ENCODE assay signal across 8 mouse cellular contexts in the genomic region with DNA sequence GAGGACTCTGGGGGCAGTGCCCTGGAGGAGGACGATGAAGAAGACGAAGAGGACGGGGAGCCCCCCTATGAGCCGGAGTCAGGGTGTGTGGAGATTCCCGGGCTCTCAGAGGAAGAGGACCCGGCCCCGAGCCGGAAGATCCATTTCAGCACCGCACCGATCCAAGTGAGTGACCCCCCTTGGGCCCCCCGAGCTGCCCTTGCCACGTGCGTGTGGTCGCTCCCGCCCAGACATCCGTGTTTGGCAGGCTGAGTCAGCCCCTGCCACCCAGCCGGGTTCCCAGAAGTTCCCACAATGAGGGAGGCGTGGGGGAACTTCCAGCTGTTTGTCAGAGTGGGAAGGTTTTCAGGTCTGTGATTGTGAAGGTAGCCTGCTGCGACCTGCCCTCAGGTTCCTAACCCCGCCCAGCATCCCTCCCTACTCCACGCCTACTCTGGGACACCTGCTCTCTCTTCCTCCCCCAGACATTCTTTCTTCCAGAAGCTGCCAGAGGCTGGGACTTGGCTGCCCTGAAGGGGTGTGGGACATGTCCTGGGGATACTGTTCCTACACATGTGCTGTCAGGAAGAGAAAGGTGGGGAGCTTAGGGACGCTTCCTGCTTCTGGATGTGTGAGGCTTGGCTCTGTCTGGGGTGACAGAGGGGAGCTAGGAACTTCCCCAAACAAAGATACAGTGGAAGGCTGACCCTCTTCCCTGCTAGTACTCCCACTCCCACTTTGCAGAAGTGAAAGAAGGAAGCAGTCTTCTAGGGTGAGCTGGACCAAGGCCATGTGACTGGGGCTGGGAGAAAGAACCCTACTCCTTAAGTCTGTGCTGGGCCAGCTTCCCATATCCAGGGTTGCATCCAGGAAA. TPM values are rescaled to one million over a fixed set of nuclear protein-coding genes. Genes with fewer than 3 reads are reported as not detected.
DNase-seq lines count a peak whose midpoint lies in the region; ATAC-seq lines count a peak whose summit lies in the region.

No protein-coding gene starts in this region.

- peak overlapping the region; percentile 100 for H3K4me2 ChIP-seq in limb, embryonic 13.5 days (replicated peaks)
- H3K4me2 ChIP-seq in midbrain, embryonic 14.5 days (ENCODE audit: low read length) = peak overlapping the region; percentile 97

- DNase-seq in cerebellum, adult 9-11 months = peak; percentile 72
- no peak for DNase-seq in cerebellum, adult 9-10 months
- peak; percentile 21 for DNase-seq in T-cell, adult 2 months (ENCODE audit: low spot score)
- peak; percentile 72 for DNase-seq in fat pad, adult 2 months (ENCODE audit: extremely low read depth, low read depth, low spot score)
- DNase-seq in hindbrain, embryonic 10.5 days (ENCODE audit: low spot score) = peak; percentile 35
- DNase-seq in midbrain, embryonic 14.5 days = no peak
- peak; percentile 58 for DNase-seq in urinary bladder, adult 2 months (ENCODE audit: low spot score)

- WGBS in hindbrain, embryonic 10.5 days = 2% methylated on average over 22 of the region's 22 CpGs
- under 1% methylated on average over 22 of the region's 22 CpGs for WGBS in limb, embryonic 13.5 days
- WGBS in midbrain, embryonic 14.5 days = 1% methylated on average over 22 of the region's 22 CpGs

- peak overlapping the region; percentile 92 for H3K9ac ChIP-seq in limb, embryonic 13.5 days
- peak overlapping the region; percentile 97 for H3K9ac ChIP-seq in midbrain, embryonic 14.5 days (replicated peaks; ENCODE audit: low read length)

- no peak for ATAC-seq in limb, embryonic 13.5 days (ENCODE audit: low FRiP score, low read depth)
- no peak for ATAC-seq in midbrain, embryonic 14.5 days (ENCODE audit: low FRiP score, low TSS enrichment)

- H3K4me3 ChIP-seq in hindbrain, embryonic 10.5 days = peak overlapping the region; percentile 96
- peak overlapping the region; percentile 94 for H3K4me3 ChIP-seq in limb, embryonic 13.5 days
- H3K4me3 ChIP-seq in midbrain, embryonic 14.5 days (replicated peaks; ENCODE audit: low read depth, low read length) = peak overlapping the region; percentile 94

- peak overlapping the region; percentile 98 for H3K27ac ChIP-seq in hindbrain, embryonic 10.5 days
- peak overlapping the region; percentile 39; the same call in 1 of the 2 replicates for H3K27ac ChIP-seq in limb, embryonic 13.5 days
- H3K27ac ChIP-seq in midbrain, embryonic 14.5 days (replicated peaks; ENCODE audit: low read depth, low read length) = peak overlapping the region; percentile 41; the same call in 1 of the 2 replicates

- H3K9me3 ChIP-seq in hindbrain, embryonic 10.5 days = no peaks in the 10 kb centered on the region
- H3K9me3 ChIP-seq in limb, embryonic 13.5 days = no peaks in the 10 kb centered on the region
- no peaks in the 10 kb centered on the region for H3K9me3 ChIP-seq in midbrain, embryonic 14.5 days (ENCODE audit: control insufficient read depth, low read length)

- no peaks in the 10 kb centered on the region for H3K27me3 ChIP-seq in hindbrain, embryonic 10.5 days (ENCODE audit: insufficient read depth, poor library complexity, severe bottlenecking)
- H3K27me3 ChIP-seq in limb, embryonic 13.5 days = no peaks in the 10 kb centered on the region
- H3K27me3 ChIP-seq in midbrain, embryonic 14.5 days (ENCODE audit: control insufficient read depth, insufficient read depth, low read length) = no peaks in the 10 kb centered on the region

- H3K36me3 ChIP-seq in hindbrain, embryonic 10.5 days = peaks cover 38% of the 10 kb centered on the region
- peaks cover 32% of the 10 kb centered on the region for H3K36me3 ChIP-seq in limb, embryonic 13.5 days
- H3K36me3 ChIP-seq in midbrain, embryonic 14.5 days (ENCODE audit: control insufficient read depth, insufficient read depth, low read length) = peaks cover 19% of the 10 kb centered on the region

- H3K4me1 ChIP-seq in hindbrain, embryonic 10.5 days (replicated peaks) = peaks cover 90% of the 10 kb centered on the region
- H3K4me1 ChIP-seq in limb, embryonic 13.5 days = peaks cover 67% of the 10 kb centered on the region
- H3K4me1 ChIP-seq in midbrain, embryonic 14.5 days (ENCODE audit: control insufficient read depth, insufficient read depth, low read length) = peaks cover 50% of the 10 kb centered on the region

RNA-seq across cellular contexts. Expression of a gene that starts 2.1 kb away (rescaled TPM):
- 10.4 and 11.8 TPM in 2 replicates for polyA plus RNA-seq in hindbrain, embryonic 10.5 days (2016; fragmentation: Nextera tagmentation; extraction: Ambion mirVana)
- 11.4 and 11.8 TPM in 2 replicates for polyA plus RNA-seq in limb, embryonic 13.5 days (2015; fragmentation: Nextera tagmentation; extraction: Ambion mirVana)
- 27.1 and 27.6 TPM in 2 replicates for polyA plus RNA-seq in midbrain, embryonic 14.5 days (2014; fragmentation: Nextera tagmentation; extraction: Ambion mirVana)
- 16.0 and 35.7 TPM in 2 replicates for polyA plus RNA-seq in urinary bladder, adult 2 months (2012; rRNA removed)

RNA-seq across cellular contexts. Expression of a gene that starts 16.7 kb away (rescaled TPM):
- polyA plus RNA-seq in hindbrain, embryonic 10.5 days (2016; fragmentation: Nextera tagmentation; extraction: Ambion mirVana) = 38.8 and 71.5 TPM in 2 replicates
- polyA plus RNA-seq in limb, embryonic 13.5 days (2015; fragmentation: Nextera tagmentation; extraction: Ambion mirVana) = 37.2 and 37.7 TPM in 2 replicates
- 135 and 152 TPM in 2 replicates for polyA plus RNA-seq in midbrain, embryonic 14.5 days (2014; fragmentation: Nextera tagmentation; extraction: Ambion mirVana)
- polyA plus RNA-seq in urinary bladder, adult 2 months (2012; rRNA removed) = 5.8 and 9.6 TPM in 2 replicates

RNA-seq across cellular contexts. Expression of a gene that starts 16.9 kb away (rescaled TPM):
- 0.10 TPM in 1 of 2 replicates, not detected in the other for polyA plus RNA-seq in hindbrain, embryonic 10.5 days (2016; fragmentation: Nextera tagmentation; extraction: Ambion mirVana)
- polyA plus RNA-seq in limb, embryonic 13.5 days (2015; fragmentation: Nextera tagmentation; extraction: Ambion mirVana) = 6.1 and 7.1 TPM in 2 replicates
- polyA plus RNA-seq in midbrain, embryonic 14.5 days (2014; fragmentation: Nextera tagmentation; extraction: Ambion mirVana) = not detected in 2 replicates
- polyA plus RNA-seq in urinary bladder, adult 2 months (2012; rRNA removed) = 69.2 and 93.5 TPM in 2 replicates

RNA-seq across cellular contexts. Expression of a gene that starts 25.6 kb away (rescaled TPM):
- not detected in 2 replicates for polyA plus RNA-seq in hindbrain, embryonic 10.5 days (2016; fragmentation: Nextera tagmentation; extraction: Ambion mirVana)
- not detected in 2 replicates for polyA plus RNA-seq in limb, embryonic 13.5 days (2015; fragmentation: Nextera tagmentation; extraction: Ambion mirVana)
- polyA plus RNA-seq in midbrain, embryonic 14.5 days (2014; fragmentation: Nextera tagmentation; extraction: Ambion mirVana) = not detected in 2 replicates
- polyA plus RNA-seq in urinary bladder, adult 2 months (2012; rRNA removed) = 0.19 and 0.22 TPM in 2 replicates

RNA-seq across cellular contexts. Expression of a gene that starts 48.2 kb away (rescaled TPM):
- 10.7 and 15.2 TPM in 2 replicates for polyA plus RNA-seq in hindbrain, embryonic 10.5 days (2016; fragmentation: Nextera tagmentation; extraction: Ambion mirVana)
- polyA plus RNA-seq in limb, embryonic 13.5 days (2015; fragmentation: Nextera tagmentation; extraction: Ambion mirVana) = 33.7 and 34.9 TPM in 2 replicates
- 21.5 and 22.7 TPM in 2 replicates for polyA plus RNA-seq in midbrain, embryonic 14.5 days (2014; fragmentation: Nextera tagmentation; extraction: Ambion mirVana)
- 34.6 and 59.4 TPM in 2 replicates for polyA plus RNA-seq in urinary bladder, adult 2 months (2012; rRNA removed)

Comparison
In these comparisons a context has a peak if more than half of its experiments do, and no peak if none do; other contexts are left out.
1. DNase-seq: peak in cerebellum, adult 9-11 months (single experiment), T-cell, adult 2 months (single experiment), fat pad, adult 2 months (single experiment), hindbrain, embryonic 10.5 days (single experiment) and urinary bladder, adult 2 months (single experiment); none in cerebellum, adult 9-10 months (single experiment) and midbrain, embryonic 14.5 days (single experiment).
2. H3K27ac ChIP-seq: peak in every context shown above with its lines; median percentile 98 in hindbrain, embryonic 10.5 days; 41 in midbrain, embryonic 14.5 days; 39 in limb, embryonic 13.5 days.
3. Peak in every context shown above with its lines, with median percentiles within 50 percentile points of each other: H3K4me3 ChIP-seq.